Mouse (Mus musculus) heart, embryonic 11.5 days (tissue): ENCODE measurements around the gene Epha3. TPM values are rescaled to one million over a fixed set of nuclear protein-coding genes. Genes with fewer than 3 reads are reported as not detected.

Experiments
- ATAC-seq: fragments of 200-750 bp; cut with Nextera tagmentation; replicated peaks from 2 replicates; pipeline ENCODE4 v1.8.0; 2017; ENCODE audit warnings: moderate library complexity; ENCODE audit not compliant: insufficient number of reproducible peaks, low FRiP score, low TSS enrichment
- H3K27ac ChIP-seq: fragments of 300-500 bp; sonication (generic); 2 replicates; pipeline ENCODE4 v1.5.1; 2014; ENCODE audit warnings: mild to moderate bottlenecking, low read depth, low read length
- H3K27me3 ChIP-seq: fragments of 300-500 bp; sonication (generic); 2 replicates; pipeline ENCODE4 v1.6.1; 2014; ENCODE audit warnings: mild to moderate bottlenecking, low read length, mixed read lengths; ENCODE audit not compliant: control insufficient read depth, insufficient read depth
- H3K36me3 ChIP-seq: fragments of 300-500 bp; sonication (generic); 2 replicates; pipeline ENCODE4 v1.6.1; 2014; ENCODE audit warnings: mild to moderate bottlenecking, low read length, moderate library complexity, mixed read lengths; ENCODE audit not compliant: control insufficient read depth, insufficient read depth
- H3K4me1 ChIP-seq: fragments of 300-500 bp; sonication (generic); 2 replicates; pipeline ENCODE4 v1.6.1; 2014; ENCODE audit warnings: low read length; ENCODE audit not compliant: control insufficient read depth, insufficient read depth
- H3K4me2 ChIP-seq: fragments of 300-500 bp; sonication (generic); 2 replicates; pipeline ENCODE4 v1.6.1; 2014; ENCODE audit warnings: mild to moderate bottlenecking, moderate library complexity
- H3K4me3 ChIP-seq: fragments of 300-500 bp; sonication (generic); 2 replicates; pipeline ENCODE4 v1.5.1; 2014; ENCODE audit warnings: low read depth, low read length
- H3K9ac ChIP-seq: fragments of 300-500 bp; sonication (generic); 2 replicates; pipeline ENCODE4 v1.6.1; 2014; ENCODE audit warnings: mild to moderate bottlenecking, low read depth, low read length, moderate library complexity
- H3K9me3 ChIP-seq: fragments of 300-500 bp; sonication (generic); replicated peaks from 2 replicates; pipeline ENCODE4 v1.6.1; 2016; ENCODE audit warnings: low read length; ENCODE audit not compliant: control insufficient read depth
- WGBS: fragments of 180-500 bp; shearing (Covaris S2); extraction: QIAGEN DNeasy Blood & Tissue Kit; methylation state at CpG from one replicate; pipeline ENCODE4 v1.1.7; 2014; ENCODE audit not compliant: insufficient replicate concordance; 5-methylcytosine and 5-hydroxymethylcytosine counted together
- polyA plus RNA-seq: library from polyadenylated mRNA; unstranded; fragments of >200 nt; fragmentation: Nextera tagmentation; extraction: Ambion mirVana; gene quantifications from 2 replicates; pipeline ENCODE4 v1.2.1, GENCODE M21; 2014

Epha3 gene
- polyA plus RNA-seq: 10.7 and 11.9 TPM in 2 replicates

DNA sequence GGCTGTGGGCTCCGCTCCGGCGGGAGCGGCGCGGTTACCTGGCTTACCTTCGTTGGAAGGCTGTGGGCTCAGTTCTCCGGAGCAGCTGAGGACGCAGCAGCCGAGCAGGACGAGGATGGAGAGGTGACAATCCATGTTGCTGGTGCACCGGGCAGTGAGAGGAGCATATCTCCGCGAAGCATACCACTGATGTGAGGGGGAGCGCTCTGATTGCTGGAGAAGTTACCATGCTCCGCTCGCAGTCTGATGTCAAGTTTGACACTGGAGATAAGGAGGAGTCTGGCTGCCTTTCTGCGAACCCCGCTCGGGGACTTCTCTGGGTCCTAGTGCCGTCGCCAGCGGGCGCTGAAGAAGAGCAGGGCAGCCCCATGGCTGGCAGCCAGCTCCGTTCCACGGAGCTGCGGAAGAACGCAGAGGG is at the start of gene Epha3:
Gene Epha3 (minus strand): TSS at position 263 of the 418 bp plus-strand sequence.
- no peaks in the 10 kb centered on the region for H3K27me3 ChIP-seq
- H3K27ac ChIP-seq: no peak within 1 kb of the TSS
- H3K4me2 ChIP-seq: peak within 1 kb of the TSS; percentile 66
- WGBS: under 1% methylated on average over 28 of the region's 28 CpGs
- no peaks in the 10 kb centered on the region for H3K36me3 ChIP-seq
- ATAC-seq: peak; percentile 77
- H3K9ac ChIP-seq: peak within 1 kb of the TSS; percentile 10; the same call in 1 of the 2 replicates
- no peaks in the 10 kb centered on the region for H3K9me3 ChIP-seq
- no peaks in the 10 kb centered on the region for H3K4me1 ChIP-seq
- peak within 1 kb of the TSS; percentile 61 for H3K4me3 ChIP-seq

DNA sequence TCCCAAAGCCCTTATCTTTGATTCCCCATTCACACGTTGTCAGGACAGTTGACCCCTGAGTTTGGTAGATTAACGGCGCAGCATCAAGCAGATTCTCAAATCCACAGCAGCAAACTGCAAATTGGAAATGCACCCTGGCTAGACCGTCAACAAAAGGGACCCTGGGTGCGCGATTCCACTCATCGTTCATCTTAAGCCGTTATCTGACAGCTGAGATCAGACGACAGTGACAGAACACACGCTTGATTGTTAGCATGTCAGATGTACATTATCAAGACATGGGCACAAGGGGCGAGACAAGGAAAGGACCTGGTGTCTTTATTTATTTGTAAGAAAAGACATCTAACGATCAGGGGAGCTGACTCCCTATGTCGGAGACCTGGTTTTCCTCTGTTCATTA is 39.5 kb upstream of the Epha3 start:
- WGBS: 23% methylated on average over 13 of the region's 13 CpGs
- no peaks in the 10 kb centered on the region for H3K36me3 ChIP-seq
- H3K4me1 ChIP-seq: no peaks in the 10 kb centered on the region
- H3K4me2 ChIP-seq: peak overlapping the region; percentile 59
- H3K9me3 ChIP-seq: no peaks in the 10 kb centered on the region
- peak overlapping the region; percentile 18; the same call in 1 of the 2 replicates for H3K4me3 ChIP-seq
- no peaks in the 10 kb centered on the region for H3K27me3 ChIP-seq
- 0 out of 2 replicates have a peak overlapping the region, but pooled peaks have one; percentile 34 for H3K9ac ChIP-seq
- ATAC-seq: no peak
- H3K27ac ChIP-seq: no peak overlapping the region

DNA sequence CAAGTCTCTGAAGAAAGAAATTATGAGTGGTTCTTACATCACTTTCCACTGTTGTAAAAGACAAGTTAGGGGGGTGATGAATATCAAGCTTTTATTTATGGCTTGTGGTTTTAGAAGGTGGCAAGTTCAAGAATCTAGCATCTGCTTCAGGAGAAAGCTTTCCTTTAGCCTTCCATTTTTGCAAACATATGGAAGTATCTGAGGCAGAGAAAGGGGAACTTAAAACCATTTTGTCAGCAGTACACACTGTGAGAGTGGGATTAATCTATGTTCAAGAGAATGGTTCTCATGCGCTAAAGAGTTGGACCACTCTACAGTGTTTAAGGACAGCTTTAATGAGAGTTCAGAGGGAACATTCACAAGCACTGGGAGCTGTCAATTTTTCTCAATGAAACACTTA is 17.2 kb upstream of the Epha3 start:
- H3K36me3 ChIP-seq: no peaks in the 10 kb centered on the region

DNA sequence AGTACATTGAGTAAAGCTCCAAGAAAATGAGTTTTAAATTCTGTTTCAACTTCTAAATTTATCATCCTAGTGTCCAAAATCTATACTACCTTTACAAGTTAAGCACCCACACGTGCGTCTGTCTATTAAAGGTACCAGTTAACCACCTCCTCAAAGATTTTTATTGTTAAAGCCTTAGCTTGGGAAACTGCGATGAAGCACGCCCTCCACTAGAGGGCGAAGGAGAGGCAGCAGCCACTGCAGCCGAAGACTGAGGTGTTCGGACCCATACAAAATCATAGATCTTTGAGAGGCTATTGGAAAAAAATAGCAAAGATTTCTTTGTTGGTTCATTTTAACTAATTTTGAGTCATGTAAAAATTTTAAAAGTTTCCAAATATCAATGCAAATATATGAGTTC is 8.3 kb upstream of the Epha3 start:
- Histone ChIP-seq H3K9ac (no peak overlapping the region), H3K27ac (no peak overlapping the region), H3K4me2 (no peak overlapping the region), H3K36me3 (no peaks in the 10 kb centered on the region), H3K4me1 (no peaks in the 10 kb centered on the region), H3K9me3 (no peaks in the 10 kb centered on the region), H3K27me3 (no peaks in the 10 kb centered on the region), H3K4me3 (no peak overlapping the region)
- whole genome bisulfite sequencing: 13% methylated on average over 7 of the region's 7 CpGs
- no peak for ATAC-seq

More for the DNA sequence above, 17.2 kb upstream of the Epha3 start:
- no peak overlapping the region for H3K4me2 ChIP-seq
- 98% methylated on average over 1 of the region's 1 CpGs for WGBS
- no peaks in the 10 kb centered on the region for H3K4me1 ChIP-seq
- no peaks in the 10 kb centered on the region for H3K27me3 ChIP-seq
- ATAC-seq: no peak
- H3K4me3 ChIP-seq: no peak overlapping the region
- H3K9me3 ChIP-seq: no peaks in the 10 kb centered on the region
- no peak overlapping the region for H3K9ac ChIP-seq
- H3K27ac ChIP-seq: no peak overlapping the region

DNA sequence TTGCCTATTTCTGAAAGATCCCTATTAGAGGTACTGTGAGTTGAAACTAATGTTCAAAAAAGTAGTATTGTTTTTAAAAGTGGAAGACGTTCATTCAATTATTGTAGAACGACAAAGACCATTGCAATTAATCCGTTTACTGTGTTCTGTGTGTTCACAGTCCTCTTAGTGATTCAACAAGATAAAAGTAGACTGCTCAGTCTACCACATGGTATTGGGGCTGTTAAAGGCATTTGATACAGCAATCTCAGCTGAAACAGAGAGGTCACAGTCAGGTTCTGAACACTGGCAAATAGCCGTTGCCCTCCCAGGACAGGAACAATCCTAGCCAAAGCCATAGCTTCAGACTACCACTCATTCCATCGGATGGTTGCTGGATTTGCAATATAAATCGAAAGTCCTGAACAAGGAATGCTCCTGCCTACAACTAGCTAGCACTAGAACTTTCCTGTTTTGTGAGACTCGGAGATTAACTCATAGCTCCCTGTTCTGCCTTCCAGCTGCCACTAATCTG is 545 bp upstream of the Epha3 start:
- H3K9ac ChIP-seq: peak overlapping the region; percentile 10; the same call in 1 of the 2 replicates

DNA sequence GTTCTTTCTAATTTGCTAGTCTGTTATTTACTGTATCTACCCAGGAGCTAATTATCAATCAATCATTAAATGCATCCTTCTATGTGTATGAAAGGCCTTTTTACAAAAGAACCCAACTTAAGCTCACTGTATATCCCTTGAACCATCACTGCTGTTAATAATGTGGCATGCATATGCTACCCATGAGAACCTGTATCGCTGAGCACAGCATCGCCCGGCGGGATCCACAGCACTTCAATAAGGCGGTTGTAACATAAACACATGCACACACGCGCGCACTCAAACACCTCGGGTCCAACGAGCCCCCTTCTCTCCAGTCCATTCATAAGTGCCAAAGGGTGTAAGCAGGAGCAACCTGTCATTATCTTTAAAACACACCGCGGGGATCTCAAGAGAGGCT is 794 bp downstream of the Epha3 start:
- Histone ChIP-seq H3K36me3 (no peaks in the 10 kb centered on the region), H3K4me3 (peak overlapping the region; percentile 61), H3K4me1 (no peaks in the 10 kb centered on the region), H3K4me2 (peak overlapping the region; percentile 66), H3K27me3 (no peaks in the 10 kb centered on the region), H3K27ac (no peak overlapping the region), H3K9ac (no peak overlapping the region), H3K9me3 (no peaks in the 10 kb centered on the region)
- 5% methylated on average over 12 of the region's 12 CpGs for WGBS
- ATAC-seq: no peak

More for the DNA sequence above, 545 bp upstream of the Epha3 start:
- peak overlapping the region; percentile 61 for H3K4me3 ChIP-seq
- 26% methylated on average over 7 of the region's 7 CpGs for WGBS
- H3K27me3 ChIP-seq: no peaks in the 10 kb centered on the region
- H3K27ac ChIP-seq: no peak overlapping the region
- ATAC-seq: no peak
- no peaks in the 10 kb centered on the region for H3K9me3 ChIP-seq
- peak overlapping the region; percentile 66 for H3K4me2 ChIP-seq
- no peaks in the 10 kb centered on the region for H3K36me3 ChIP-seq
- H3K4me1 ChIP-seq: no peaks in the 10 kb centered on the region

- peak overlapping the region; percentile 64 for H3K4me3 ChIP-seq
- no peaks in the 10 kb centered on the region for H3K27me3 ChIP-seq
- WGBS: 3% methylated on average over 11 of the region's 11 CpGs
- H3K4me1 ChIP-seq: no peaks in the 10 kb centered on the region
- ATAC-seq: no peak; the same call in 1 of the 2 replicates
- no peaks in the 10 kb centered on the region for H3K9me3 ChIP-seq
- peak overlapping the region; percentile 80 for H3K4me2 ChIP-seq
- peak overlapping the region; percentile 79 for H3K9ac ChIP-seq
- H3K27ac ChIP-seq: peak overlapping the region; percentile 60
- H3K36me3 ChIP-seq: no peaks in the 10 kb centered on the region
Measured at GRCm38 (mm10) chr16:63857561-63857960, 6.4 kb downstream of the Epha3 start.

DNA sequence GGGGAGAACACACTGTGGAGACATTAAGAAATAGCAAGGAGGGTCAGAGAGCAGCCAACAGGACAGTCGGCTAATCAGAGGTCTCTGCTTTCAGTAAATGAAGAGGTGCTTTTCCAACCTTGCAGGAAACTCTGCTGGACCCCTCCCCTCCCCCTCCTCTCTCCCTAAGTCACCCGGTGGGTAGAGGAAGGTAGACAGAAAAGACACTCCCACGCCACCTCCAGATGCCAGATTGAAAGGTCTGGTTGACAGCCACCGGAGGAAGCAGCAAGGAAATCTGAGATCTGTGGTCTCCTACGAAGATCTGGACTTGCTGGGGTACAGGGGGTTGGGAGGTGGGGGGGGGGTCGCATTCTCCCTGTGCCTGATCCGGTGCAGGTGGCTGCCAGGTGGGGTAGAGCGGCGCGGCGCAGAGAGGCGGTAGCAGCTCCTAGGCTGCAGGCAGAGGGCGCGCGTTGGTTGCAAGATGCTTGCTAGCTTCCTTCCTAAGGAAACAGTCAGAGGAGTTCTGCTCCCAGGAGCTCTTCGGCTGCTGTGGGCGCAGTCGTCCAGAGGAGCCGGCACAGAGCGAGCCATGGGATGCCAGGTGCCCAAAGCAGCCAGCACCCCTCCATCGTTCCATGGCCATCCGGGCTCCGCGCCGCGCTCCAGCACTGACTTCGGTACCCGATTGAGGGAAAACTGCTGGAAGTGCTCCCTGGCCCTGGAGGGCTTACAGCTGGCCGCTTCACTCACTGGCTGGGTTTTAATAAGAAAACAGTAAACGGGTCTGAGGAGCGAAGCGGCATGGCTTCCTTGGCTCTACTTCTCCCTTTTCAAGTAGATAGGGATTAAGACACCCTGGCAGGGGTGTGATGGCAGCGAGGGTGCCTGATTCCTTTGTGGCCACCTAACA is 7.1 kb downstream of the Epha3 start:
- no peaks in the 10 kb centered on the region for H3K9me3 ChIP-seq
- no peaks in the 10 kb centered on the region for H3K4me1 ChIP-seq
- H3K4me2 ChIP-seq: peak overlapping the region; percentile 80
- WGBS: 3% methylated on average over 28 of the region's 33 CpGs
- H3K9ac ChIP-seq: peak overlapping the region; percentile 79
- peak; percentile 82 for ATAC-seq
- peak overlapping the region; percentile 60 for H3K27ac ChIP-seq
- H3K36me3 ChIP-seq: no peaks in the 10 kb centered on the region
- no peaks in the 10 kb centered on the region for H3K27me3 ChIP-seq
- peak overlapping the region; percentile 64 for H3K4me3 ChIP-seq
